In the genomic region with DNA sequence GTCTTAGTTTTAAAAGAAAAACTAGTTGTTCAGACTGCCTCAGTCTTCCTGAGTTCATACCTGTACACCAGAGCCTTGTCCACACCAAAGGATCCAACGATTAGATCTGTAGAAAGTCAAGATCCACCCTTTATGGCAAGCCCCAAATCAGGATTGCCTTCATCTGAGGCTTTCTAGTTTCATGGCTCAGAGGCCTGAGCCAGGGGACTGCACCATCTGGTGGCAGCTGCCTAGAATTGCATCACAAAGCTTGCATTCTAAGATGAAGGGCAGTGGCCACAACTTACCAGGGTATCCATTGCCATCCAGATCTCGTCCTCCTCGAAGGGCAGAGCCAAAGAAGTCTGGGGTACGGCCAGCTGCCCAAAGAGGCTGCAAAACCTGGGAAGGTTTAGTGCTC, we compare ENCODE assay signal across 8 mouse cellular contexts. TPM values are rescaled to one million over a fixed set of nuclear protein-coding genes. Genes with fewer than 3 reads are reported as not detected.
DNase-seq lines count a peak whose midpoint lies in the region; ATAC-seq and TF ChIP-seq lines count a peak whose summit lies in the region.

No protein-coding gene starts in this region.

- no peak for ATAC-seq in kidney, postnatal 0 days (replicated peaks; ENCODE audit: low FRiP score, low read depth)
- ATAC-seq in kidney, embryonic 14.5 days (ENCODE audit: low FRiP score, low TSS enrichment) = no peak
- peak; percentile 53 for ATAC-seq in liver, postnatal 0 days

- H3K27me3 ChIP-seq in kidney, postnatal 0 days (ENCODE audit: insufficient read depth, low read length) = no peaks in the 10 kb centered on the region
- no peaks in the 10 kb centered on the region for H3K27me3 ChIP-seq in kidney, embryonic 14.5 days (ENCODE audit: control insufficient read depth, insufficient read depth, low read length)
- no peaks in the 10 kb centered on the region for H3K27me3 ChIP-seq in ES-Bruce4 (ENCODE audit: control insufficient read depth, insufficient read depth, low read length, poor library complexity, severe bottlenecking)
- H3K27me3 ChIP-seq in liver, postnatal 0 days (ENCODE audit: insufficient read depth, low read length) = no peaks in the 10 kb centered on the region

- 34% methylated on average over 4 of the region's 4 CpGs for WGBS in kidney, postnatal 0 days
- 32% methylated on average over 4 of the region's 4 CpGs for WGBS in kidney, embryonic 14.5 days
- WGBS in liver, postnatal 0 days (ENCODE audit: insufficient replicate concordance) = 45% methylated on average over 4 of the region's 4 CpGs

- no peak overlapping the region for H3K4me3 ChIP-seq in kidney, postnatal 0 days (replicated peaks; ENCODE audit: low read depth, low read length)
- H3K4me3 ChIP-seq in kidney, embryonic 14.5 days (ENCODE audit: low read length) = no peak overlapping the region
- H3K4me3 ChIP-seq in ES-Bruce4 (ENCODE audit: low read depth, low read length) = no peak overlapping the region
- no peak overlapping the region for H3K4me3 ChIP-seq in liver, postnatal 0 days (ENCODE audit: low read depth, low read length)

- no peak for TF ChIP-seq EP300 in ES-Bruce4 (IDR thresholded peaks at IDR 0.05; ENCODE audit: insufficient read depth, low read depth, low read length)
- no peak for TF ChIP-seq EP300 in liver, postnatal 0 days (IDR thresholded peaks at IDR 0.05; ENCODE audit: low read depth)

- DNase-seq in kidney, postnatal 0 days (ENCODE audit: low spot score) = peak; percentile 77
- DNase-seq in cerebellum, postnatal 10 days = peak; percentile 83
- peak; percentile 77 for DNase-seq in heart, postnatal 4 days
- peak; percentile 63 for DNase-seq in liver, postnatal 0 days
- DNase-seq in retina, postnatal 7 days (ENCODE audit: low read depth, low spot score) = peak; percentile 57
- DNase-seq in urinary bladder, postnatal 10 days (ENCODE audit: low spot score) = no peak

- no peak overlapping the region for H3K9ac ChIP-seq in kidney, postnatal 0 days (ENCODE audit: low read depth, low read length)
- H3K9ac ChIP-seq in kidney, embryonic 14.5 days (ENCODE audit: low read depth, low read length) = no peak overlapping the region
- no peak overlapping the region for H3K9ac ChIP-seq in ES-Bruce4 (ENCODE audit: low read depth, poor library complexity, severe bottlenecking)
- no peak overlapping the region for H3K9ac ChIP-seq in liver, postnatal 0 days (replicated peaks)

- no peak overlapping the region for H3K27ac ChIP-seq in kidney, postnatal 0 days
- H3K27ac ChIP-seq in kidney, embryonic 14.5 days (ENCODE audit: low read depth, low read length) = no peak overlapping the region
- H3K27ac ChIP-seq in ES-Bruce4 (ENCODE audit: insufficient read depth, low read length) = no peak overlapping the region
- no peak overlapping the region for H3K27ac ChIP-seq in liver, postnatal 0 days (ENCODE audit: low read depth)

- no peaks in the 10 kb centered on the region for H3K4me1 ChIP-seq in kidney, postnatal 0 days (replicated peaks; ENCODE audit: insufficient read depth, low read length)
- H3K4me1 ChIP-seq in kidney, embryonic 14.5 days (ENCODE audit: control insufficient read depth, insufficient read depth, low read length) = no peaks in the 10 kb centered on the region
- no peaks in the 10 kb centered on the region for H3K4me1 ChIP-seq in ES-Bruce4 (ENCODE audit: control insufficient read depth, insufficient read depth, low read length)
- no peaks in the 10 kb centered on the region; the same call in 1 of the 2 replicates for H3K4me1 ChIP-seq in liver, postnatal 0 days (ENCODE audit: insufficient read depth)

- no peak for TF ChIP-seq POLR2A in ES-Bruce4 (IDR thresholded peaks at IDR 0.05; ENCODE audit: insufficient read depth, low read length)

- H3K9me3 ChIP-seq in kidney, postnatal 0 days (replicated peaks; ENCODE audit: low read length) = no peaks in the 10 kb centered on the region
- H3K9me3 ChIP-seq in kidney, embryonic 14.5 days (ENCODE audit: control insufficient read depth, low read length) = no peaks in the 10 kb centered on the region
- H3K9me3 ChIP-seq in ES-Bruce4 (replicated peaks; ENCODE audit: control insufficient read depth, insufficient read depth, low read length, poor library complexity, severe bottlenecking) = no peaks in the 10 kb centered on the region
- H3K9me3 ChIP-seq in liver, postnatal 0 days (ENCODE audit: low read length) = no peaks in the 10 kb centered on the region

- H3K36me3 ChIP-seq in kidney, postnatal 0 days (ENCODE audit: insufficient read depth, low read length) = peaks cover 62% of the 10 kb centered on the region
- H3K36me3 ChIP-seq in kidney, embryonic 14.5 days (ENCODE audit: control insufficient read depth, insufficient read depth, low read length) = peaks cover 75% of the 10 kb centered on the region
- peaks cover 47% of the 10 kb centered on the region for H3K36me3 ChIP-seq in ES-Bruce4 (ENCODE audit: control insufficient read depth, insufficient read depth, low read length, poor library complexity, severe bottlenecking)
- peaks cover 82% of the 10 kb centered on the region for H3K36me3 ChIP-seq in liver, postnatal 0 days (replicated peaks; ENCODE audit: insufficient read depth, low read length)

- no peak overlapping the region for H3K4me2 ChIP-seq in kidney, postnatal 0 days (ENCODE audit: low read length)
- H3K4me2 ChIP-seq in kidney, embryonic 14.5 days (replicated peaks; ENCODE audit: low read depth, low read length) = no peak overlapping the region
- H3K4me2 ChIP-seq in liver, postnatal 0 days (ENCODE audit: low read depth, low read length) = no peak overlapping the region

- TF ChIP-seq CTCF in kidney, postnatal 0 days (IDR thresholded peaks at IDR 0.05; ENCODE audit: low read depth) = peak; percentile 87
- TF ChIP-seq CTCF in ES-Bruce4 (IDR thresholded peaks at IDR 0.05; ENCODE audit: low read depth, low read length) = peak; percentile 88
- peak; percentile 89 for TF ChIP-seq CTCF in liver, postnatal 0 days (IDR thresholded peaks at IDR 0.05; ENCODE audit: low read depth)

RNA-seq across cellular contexts. Expression of a gene that starts 13.0 kb away (rescaled TPM):
- polyA plus RNA-seq in kidney, postnatal 0 days (2015; fragmentation: Nextera tagmentation; extraction: Ambion mirVana) = 11.3 and 11.8 TPM in 2 replicates
- polyA plus RNA-seq in kidney, embryonic 14.5 days (2014; fragmentation: Nextera tagmentation; extraction: Ambion mirVana) = 12.3 and 18.2 TPM in 2 replicates
- 26.8 and 29.6 TPM in 2 replicates for polyA plus RNA-seq in ES-Bruce4 (2011; ENCODE audit: insufficient read depth, insufficient read length, low read depth, missing spikeins)
- 10 to 100 TPM; 21.9 to 22.0 TPM for total RNA-seq in heart, postnatal 4 days (2021)
- 10.1 TPM in 2 replicates for polyA plus RNA-seq in liver, postnatal 0 days (2015; fragmentation: Nextera tagmentation; extraction: Ambion mirVana)

RNA-seq across cellular contexts. Expression of a gene that starts 13.7 kb away (rescaled TPM):
- polyA plus RNA-seq in kidney, postnatal 0 days (2015; fragmentation: Nextera tagmentation; extraction: Ambion mirVana) = 19.4 and 22.0 TPM in 2 replicates
- polyA plus RNA-seq in kidney, embryonic 14.5 days (2014; fragmentation: Nextera tagmentation; extraction: Ambion mirVana) = 19.6 and 37.4 TPM in 2 replicates
- 35.6 and 39.5 TPM in 2 replicates for polyA plus RNA-seq in ES-Bruce4 (2011; ENCODE audit: insufficient read depth, insufficient read length, low read depth, missing spikeins)
- 100 to 1,000 TPM; 120 to 121 TPM for total RNA-seq in heart, postnatal 4 days (2021)
- 15.6 and 16.0 TPM in 2 replicates for polyA plus RNA-seq in liver, postnatal 0 days (2015; fragmentation: Nextera tagmentation; extraction: Ambion mirVana)

RNA-seq across cellular contexts. Expression of a gene that starts 42.4 kb away (rescaled TPM):
- polyA plus RNA-seq in kidney, postnatal 0 days (2015; fragmentation: Nextera tagmentation; extraction: Ambion mirVana) = 0.47 and 0.65 TPM in 2 replicates
- 0.47 and 0.69 TPM in 2 replicates for polyA plus RNA-seq in kidney, embryonic 14.5 days (2014; fragmentation: Nextera tagmentation; extraction: Ambion mirVana)
- polyA plus RNA-seq in ES-Bruce4 (2011; ENCODE audit: insufficient read depth, insufficient read length, low read depth, missing spikeins) = not detected in 2 replicates
- not detected for total RNA-seq in heart, postnatal 4 days (2021)
- polyA plus RNA-seq in liver, postnatal 0 days (2015; fragmentation: Nextera tagmentation; extraction: Ambion mirVana) = 1.1 and 1.8 TPM in 2 replicates
